Mouse (Mus musculus) liver (tissue): ENCODE data around the gene Armc3.
"Not testable (repeated sequence)": the region's sequence is repeated elsewhere in the genome, so short reads cannot be mapped to it uniquely, and the experiment has no call there.

Source experiments
- DNase-seq: peaks from one replicate; pipeline ENCODE4 v3.0.0-alpha.2; 2020; ENCODE audit warnings: mixed read lengths

Armc3 gene

DNA sequence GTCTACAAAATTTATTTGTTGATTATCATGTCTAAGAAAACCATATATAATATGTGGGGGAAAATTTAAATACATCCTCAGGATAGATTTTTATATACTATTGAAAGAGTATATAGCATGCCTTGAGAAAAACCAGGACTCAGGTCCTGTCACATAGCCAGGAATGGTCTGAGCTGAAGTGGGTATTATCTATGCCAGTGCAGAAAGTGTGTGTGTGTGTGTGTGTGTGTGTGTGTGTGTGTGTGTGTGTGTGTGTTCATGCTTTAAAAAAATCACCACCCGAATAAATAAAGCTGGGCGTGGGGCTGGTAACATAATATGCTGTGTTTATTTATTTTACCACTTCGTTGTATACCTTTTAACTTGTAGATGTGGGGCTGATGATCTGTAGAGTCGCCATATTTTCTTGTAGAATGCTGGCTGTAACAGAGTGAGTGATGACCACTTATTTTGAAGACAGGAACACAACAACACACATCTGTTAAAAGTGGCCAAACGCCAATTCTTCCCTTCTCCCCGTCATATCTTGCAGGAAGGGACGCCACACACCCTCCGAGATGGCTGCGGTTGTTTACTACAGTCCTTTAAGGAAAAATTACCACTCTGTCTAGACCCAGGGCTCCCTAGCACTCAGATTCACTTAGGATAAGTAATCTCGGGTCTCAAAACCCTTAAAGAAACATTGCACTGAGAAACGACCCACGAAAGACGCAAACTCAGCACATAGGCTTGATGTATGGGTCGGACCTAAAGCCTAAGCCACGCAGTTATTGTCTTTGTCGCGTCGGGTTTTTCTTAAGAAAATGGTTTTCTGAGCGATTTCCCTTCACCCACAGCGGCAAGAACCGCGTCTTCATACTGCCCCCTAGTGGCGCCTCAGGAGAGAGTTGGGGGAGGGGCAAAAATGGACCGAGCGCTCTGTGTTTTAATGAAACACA lies 76.8 kb downstream of the Armc3 start:
- peak; percentile 73 for DNase-seq

- no peak for DNase-seq
These were observed 81.2 kb downstream of the Armc3 start for GRCm38 (mm10) chr2:19280331-19280730.

GRCm38 (mm10) chr2:19292366-19292765 lies 93.3 kb downstream of the Armc3 start:
- DNase-seq = no peak

- no peak for DNase-seq
These were observed 101.4 kb downstream of the Armc3 start for GRCm38 (mm10) chr2:19300345-19301089.

DNA sequence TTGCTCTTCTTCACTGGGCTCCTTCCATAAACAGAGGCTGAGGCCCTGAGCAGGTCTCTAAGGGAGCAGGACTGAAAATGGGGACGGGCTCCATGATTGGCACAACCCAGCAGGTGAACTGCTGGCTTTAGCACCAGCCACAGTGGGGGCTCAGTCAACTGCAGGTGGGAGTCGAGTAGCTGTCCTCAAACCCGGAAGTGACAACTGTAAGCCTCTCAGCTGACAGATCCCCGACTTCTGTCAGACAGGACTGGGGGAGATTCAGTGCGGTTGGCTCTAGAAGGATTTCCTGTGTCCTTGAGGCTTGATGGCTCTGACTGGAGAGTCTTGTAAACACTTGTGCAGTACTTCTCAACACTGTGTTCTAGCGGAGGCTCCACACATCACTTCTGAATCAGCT lies 102.1 kb downstream of the Armc3 start:
- DNase-seq = no peak

DNA sequence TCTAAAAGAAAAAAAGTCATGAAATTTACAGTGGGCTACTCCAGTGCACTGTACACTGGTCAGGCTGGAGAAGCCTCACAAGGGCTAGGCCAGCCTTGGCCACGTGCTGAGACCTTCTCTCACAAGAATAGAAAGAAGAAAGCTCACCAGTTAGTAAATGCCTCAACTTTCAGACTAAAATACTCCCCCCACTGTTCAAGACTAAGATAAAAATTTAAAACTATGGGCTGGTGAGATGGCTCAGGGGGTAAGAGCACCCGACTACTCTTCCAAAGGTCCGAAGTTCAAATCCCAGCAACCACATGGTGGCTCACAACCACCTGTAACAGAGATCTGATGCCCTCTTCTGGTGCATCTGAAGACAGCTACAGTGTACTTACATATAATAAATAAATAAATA lies 104.0 kb downstream of the Armc3 start:
- DNase-seq = not testable (repeated sequence)

DNA sequence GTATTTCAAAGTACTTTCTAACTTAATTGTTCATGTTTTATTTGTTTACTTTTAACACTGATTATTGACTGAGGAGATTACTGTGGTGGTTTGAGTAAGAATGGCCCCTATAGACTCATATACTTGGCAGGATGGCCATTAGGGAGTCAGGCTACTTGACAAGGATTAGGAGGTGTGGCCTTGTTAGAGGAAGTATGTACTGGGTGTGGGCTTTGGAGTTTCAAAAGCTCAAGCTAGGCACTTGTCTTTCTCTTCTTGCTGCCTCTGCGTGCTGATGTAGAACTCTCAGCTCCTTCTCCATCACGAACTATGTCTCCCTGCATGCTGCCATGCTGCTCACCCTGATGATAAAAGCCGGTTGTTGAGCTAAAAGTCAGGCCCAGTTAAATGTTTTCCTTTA lies 111.4 kb downstream of the Armc3 start:
- no peak for DNase-seq

DNA sequence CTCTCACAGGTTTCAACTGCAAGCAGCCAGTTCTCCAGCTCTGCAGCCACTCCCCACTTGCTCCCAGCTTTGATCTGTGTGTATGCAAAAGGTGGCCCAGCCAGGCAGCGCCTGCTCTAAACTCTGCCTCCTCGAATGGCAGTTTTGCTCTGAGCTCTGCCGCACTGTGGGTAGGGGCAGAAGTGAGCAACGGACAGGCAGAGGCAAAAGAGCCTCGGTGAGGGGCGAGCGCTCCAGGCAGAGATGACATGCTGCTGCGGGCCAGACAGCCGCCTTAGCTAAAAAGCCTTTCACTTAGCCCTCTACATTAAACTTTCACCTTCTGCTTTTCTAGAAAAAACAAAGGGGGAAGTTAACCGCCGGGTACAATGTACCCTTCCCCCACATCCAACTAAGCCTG lies 117.0 kb downstream of the Armc3 start:
- no peak for DNase-seq

- no peak for DNase-seq
These were observed 117.6 kb downstream of the Armc3 start for GRCm38 (mm10) chr2:19316691-19317090.

DNA sequence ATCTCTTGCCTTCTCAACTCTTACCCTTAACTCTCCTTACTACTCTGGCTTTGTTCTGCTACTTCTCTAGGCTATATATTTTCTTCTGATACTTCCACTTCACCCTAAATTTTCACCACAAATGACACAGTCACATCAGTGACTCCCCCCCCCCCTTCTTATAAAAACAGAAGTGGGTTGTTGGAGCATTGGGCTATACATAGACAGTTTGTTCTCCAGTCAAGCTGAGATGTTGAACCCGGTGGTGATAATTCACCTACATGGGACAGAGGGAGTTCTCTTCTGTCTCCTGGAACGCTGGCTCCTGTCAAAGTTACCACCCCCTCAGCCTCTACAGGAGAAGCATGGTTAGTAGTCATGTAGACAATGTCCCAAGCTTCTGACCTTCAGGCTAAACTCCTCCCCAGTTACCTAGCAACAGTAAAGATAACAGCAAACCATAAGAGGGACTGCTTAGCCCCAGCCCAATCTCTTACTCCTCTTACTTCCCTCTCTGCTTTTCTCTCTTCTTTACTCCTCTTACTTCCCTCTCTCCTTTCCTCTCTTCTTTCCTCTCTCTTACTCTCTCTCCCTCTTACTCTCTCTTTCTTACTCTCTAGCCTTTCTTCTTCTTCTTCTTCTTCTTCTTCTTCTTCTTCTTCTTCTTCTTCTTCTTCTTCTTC lies 118.2 kb downstream of the Armc3 start:
- not testable (repeated sequence) for DNase-seq

DNA sequence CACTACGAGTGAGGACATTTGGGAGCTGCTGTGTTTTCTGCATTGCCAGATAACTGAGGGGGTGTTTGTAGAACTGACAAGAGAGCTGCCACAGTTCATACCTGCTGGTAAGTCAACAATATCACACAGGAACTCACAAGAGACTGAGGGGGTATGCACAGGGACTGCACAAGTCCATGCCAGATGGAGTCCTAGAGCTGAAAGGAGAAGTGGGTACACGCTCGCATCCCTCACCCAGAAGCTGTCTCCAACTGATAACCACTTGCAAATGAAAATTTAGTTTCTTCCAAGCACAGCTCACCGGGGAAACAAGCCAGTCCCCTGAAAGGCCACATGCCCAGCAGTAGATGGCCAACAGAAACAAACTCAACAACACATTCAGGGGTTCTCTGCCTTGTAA lies 119.4 kb downstream of the Armc3 start:
- DNase-seq = no peak

DNA sequence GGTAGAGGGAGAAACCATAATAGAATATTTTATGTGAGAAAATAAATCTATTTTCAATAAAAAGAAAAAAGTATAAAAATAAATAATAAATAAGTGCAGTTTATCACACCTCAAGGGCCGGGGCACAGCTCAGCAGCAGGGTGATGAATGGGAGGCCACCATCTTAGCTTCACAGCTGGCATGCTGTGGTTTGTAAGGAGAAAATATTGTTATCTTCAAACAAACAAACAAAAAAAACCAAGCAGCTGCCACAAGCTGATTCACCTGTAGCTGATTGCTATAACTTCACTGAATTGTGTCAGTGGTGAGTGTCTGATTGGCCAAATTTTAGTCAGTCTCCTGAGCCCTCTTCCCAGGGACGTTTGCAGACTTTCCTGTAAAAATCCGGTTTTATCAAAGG lies 120.2 kb downstream of the Armc3 start:
- no peak for DNase-seq

- no peak for DNase-seq
These were observed 123.3 kb downstream of the Armc3 start for GRCm38 (mm10) chr2:19322448-19322847.

GRCm38 (mm10) chr2:19326376-19326775 lies 127.3 kb downstream of the Armc3 start:
- DNase-seq = no peak

DNA sequence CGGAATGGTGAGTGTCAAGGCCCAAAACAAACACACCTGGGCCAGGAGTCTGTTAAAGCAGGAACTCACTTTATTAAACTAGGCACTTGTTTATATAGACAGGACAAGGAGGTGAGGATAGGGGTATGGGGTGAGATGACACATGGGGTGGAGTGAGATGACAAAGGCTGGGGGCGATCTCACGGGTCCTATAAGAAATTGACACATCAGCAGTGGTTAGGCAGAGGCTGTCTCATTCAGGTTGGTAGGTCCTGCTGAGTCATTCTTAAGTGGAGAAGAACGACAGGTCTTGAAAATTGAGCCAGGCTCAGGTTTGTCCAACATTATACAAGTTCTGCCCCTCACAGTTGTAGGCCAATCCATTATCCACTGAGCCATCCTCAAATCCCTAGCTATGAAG lies 128.7 kb downstream of the Armc3 start:
- DNase-seq = no peak

GRCm38 (mm10) chr2:19343901-19344635 lies 145.0 kb downstream of the Armc3 start:
- DNase-seq = no peak

- peak; percentile 73 for DNase-seq
These were observed 145.7 kb downstream of the Armc3 start for GRCm38 (mm10) chr2:19344636-19345413.

- no peak for DNase-seq
These were observed 146.4 kb downstream of the Armc3 start for GRCm38 (mm10) chr2:19345414-19345964.

DNA sequence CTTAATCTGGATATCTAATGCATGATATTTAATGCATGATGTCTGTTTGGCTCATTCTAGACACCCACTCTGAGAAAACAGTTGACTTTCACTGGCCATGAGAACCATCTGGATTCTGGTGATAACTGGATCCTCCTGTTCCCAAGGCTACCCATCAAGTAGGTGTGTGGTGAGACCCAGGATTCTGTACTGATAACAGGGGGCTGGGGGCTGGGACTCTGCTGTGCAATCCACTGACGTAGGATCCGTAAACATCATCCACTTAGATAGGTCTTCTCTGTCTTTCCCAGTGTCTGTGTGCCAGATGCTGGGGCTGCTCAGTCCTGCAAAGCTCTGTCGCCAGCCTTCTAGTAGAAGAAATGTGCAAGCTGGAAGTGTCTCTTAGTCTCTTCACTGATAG lies 149.4 kb downstream of the Armc3 start:
- DNase-seq = no peak

GRCm38 (mm10) chr2:19350167-19350566 lies 151.1 kb downstream of the Armc3 start:
- no peak for DNase-seq

DNA sequence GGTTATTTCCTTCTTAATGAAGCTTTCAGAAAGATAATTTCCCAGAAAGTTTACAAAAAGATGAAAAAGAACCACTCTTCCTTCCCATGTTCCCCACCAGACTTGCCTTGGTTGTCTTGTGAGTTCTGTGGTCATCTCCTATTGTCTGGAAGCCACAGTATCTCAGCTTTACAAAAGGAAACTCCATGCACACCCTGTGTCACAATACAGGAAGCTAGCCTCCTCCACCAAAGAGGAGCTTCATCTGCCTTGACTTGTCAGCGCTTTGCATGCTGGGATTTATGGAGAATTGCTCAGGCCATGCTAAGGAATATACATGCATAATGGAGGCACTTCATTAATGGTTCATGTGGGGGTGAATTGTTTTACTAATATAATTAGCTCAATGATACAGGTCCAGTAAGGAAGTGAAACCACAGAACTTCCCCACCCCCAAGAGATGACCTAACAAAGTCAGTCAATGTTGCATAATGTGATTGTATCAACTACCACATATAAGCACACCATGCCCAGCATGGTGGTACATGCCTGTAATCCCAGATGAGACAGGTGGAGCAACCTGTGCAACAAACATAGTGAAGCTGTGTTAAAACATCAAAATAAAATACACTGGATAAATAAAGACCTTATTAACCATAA lies 152.6 kb downstream of the Armc3 start:
- no peak for DNase-seq
